12 mouse cellular contexts compared by ENCODE assay signal in genomic region chr13:63550367-63550766, GRCm38 (mm10).
"Had no signal": no experiment of that assay in that cellular context is flagged by ENCODE, and none has a peak within 500 bp of the region (broad histone marks: within the 10 kb centered on the region; RNA-seq: fewer than 3 reads in every experiment).

No protein-coding gene starts in this region.

- H3K4me3 ChIP-seq: intestine, embryonic 15.5 days; limb, embryonic 12.5 days; liver, embryonic 13.5 days; midbrain, embryonic 12.5 days had no signal

- ATAC-seq: intestine, embryonic 15.5 days; liver, postnatal 0 days had no signal

- H3K27me3 ChIP-seq: intestine, embryonic 15.5 days; limb, embryonic 12.5 days; liver, embryonic 13.5 days had no signal

- H3K27ac ChIP-seq: intestine, embryonic 15.5 days; liver, embryonic 13.5 days; midbrain, embryonic 12.5 days had no signal

- H3K36me3 ChIP-seq: intestine, embryonic 15.5 days; midbrain, embryonic 12.5 days had no signal

- H3K4me2 ChIP-seq: intestine, embryonic 15.5 days; limb, embryonic 12.5 days; liver, embryonic 13.5 days; midbrain, embryonic 12.5 days had no signal

- DNase-seq: kidney, adult 8-10 months; kidney, postnatal 25 days; layer of hippocampus, adult 9-11 months; liver; liver, embryonic 13.5 days; liver, postnatal 0 days; lung, postnatal 36 days; thymus, adult 18-20 months; thymus, postnatal 14 days had no signal

- H3K9ac ChIP-seq: intestine, embryonic 15.5 days; limb, embryonic 12.5 days; liver, embryonic 13.5 days; liver, postnatal 0 days; midbrain, embryonic 12.5 days had no signal

- H3K9me3 ChIP-seq: intestine, embryonic 15.5 days; limb, embryonic 12.5 days; liver, embryonic 13.5 days; midbrain, embryonic 12.5 days had no signal
